Mouse (Mus musculus) ES-E14 (cell line): ENCODE measurements around the gene Uqcr10.

Source experiments
- HCFC1 ChIP-seq: IDR thresholded peaks from 2 replicates; pipeline ENCODE4 v1.6.1; 2012; ENCODE audit warnings: low read length, inconsistent platforms, borderline replicate concordance; ENCODE audit not compliant: insufficient read depth
- ZNF384 ChIP-seq: IDR thresholded peaks from 2 replicates; pipeline ENCODE4 v1.6.1; 2012; ENCODE audit warnings: low read depth, low read length, inconsistent platforms

- TF ChIP-seq HCFC1 (no peak), ZNF384 (no peak)
Measured at GRCm38 (mm10) chr11:4679441-4679832, 24.7 kb downstream of the Uqcr10 start.
